Mouse (Mus musculus) liver, embryonic 14 days (tissue): ENCODE measurements around the gene Gm8720. TPM values are rescaled to one million over a fixed set of nuclear protein-coding genes. Genes with fewer than 3 reads are reported as not detected.

Source experiments
- polyA plus RNA-seq: library from polyadenylated mRNA; depleted of rRNA; stranded (reverse); fragments of >200 nt; gene quantifications from 2 replicates; pipeline ENCODE4 v1.2.3, GENCODE M21; 2012; rRNA removed

The Gm8720 gene
- not detected in 2 replicates for polyA plus RNA-seq

GRCm38 (mm10) chr7:23067356-23067755, at the start of gene Gm8720:
Gene Gm8720, minus strand, starts transcription at chr7:23067456.

DNA sequence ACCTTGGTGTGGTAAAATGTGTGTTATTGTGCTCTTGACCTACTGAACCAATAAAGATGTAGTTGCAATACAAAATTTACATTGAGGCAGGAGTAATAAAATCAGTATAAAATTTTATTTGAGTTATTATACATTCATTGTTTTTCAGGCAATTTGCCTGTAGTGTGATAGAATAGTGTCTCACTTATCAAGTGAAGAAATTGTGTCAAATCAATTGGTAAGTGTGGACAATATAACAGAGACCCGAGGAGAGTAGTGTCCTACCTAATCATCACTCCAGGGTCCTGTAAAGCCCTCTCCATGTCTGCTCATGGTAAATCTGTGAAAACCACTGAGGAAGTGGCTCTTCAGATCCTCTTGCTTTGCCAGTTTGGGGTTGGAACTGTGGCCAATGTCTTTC, 12.0 kb downstream of the Gm8720 start, which contains the start of gene Vmn1r163:
Vmn1r163 (plus strand) TSS at position 301 of the 400 bp plus-strand sequence.

GRCm38 (mm10) chr7:23019823-23020222, 47.4 kb downstream of the Gm8720 start, which contains the start of gene Gm4216:
Gene Gm4216, minus strand, starts transcription at chr7:23019923.

Other genes starting within 250 kb of the Gm8720 start
- not detected in 2 replicates for gene Vmn1r159, start 223.9 kb downstream of the Gm8720 start, polyA plus RNA-seq
- gene Vmn1r160, start 196.2 kb downstream of the Gm8720 start, polyA plus RNA-seq: not detected in 2 replicates
- not detected in 2 replicates for gene Gm4214, start 82.8 kb downstream of the Gm8720 start, polyA plus RNA-seq
- not detected in 2 replicates for gene Gm4216, start 47.5 kb downstream of the Gm8720 start, polyA plus RNA-seq
- gene Vmn1r163, start 11.9 kb downstream of the Gm8720 start, polyA plus RNA-seq: not detected in 2 replicates
- gene Gm10662, start 77.0 kb upstream of the Gm8720 start, polyA plus RNA-seq: not detected in 2 replicates
- gene Vmn1r165, start 149.9 kb upstream of the Gm8720 start, polyA plus RNA-seq: not detected in 2 replicates
- gene Vmn1r166, start 184.2 kb upstream of the Gm8720 start, polyA plus RNA-seq: not detected in 2 replicates
- gene Gm6902, start 211.4 kb upstream of the Gm8720 start, polyA plus RNA-seq: not detected in 2 replicates
- not detected in 2 replicates for gene Nlrp4e, start 233.7 kb upstream of the Gm8720 start, polyA plus RNA-seq